Mouse (Mus musculus) liver, embryonic 14.5 days (tissue): ENCODE data around the gene Gng7. TPM values are rescaled to one million over a fixed set of nuclear protein-coding genes. Genes with fewer than 3 reads are reported as not detected.
"Not testable (repeated sequence)": the region's sequence is repeated elsewhere in the genome, so short reads cannot be mapped to it uniquely, and the experiment has no call there.

Experiments
- ATAC-seq: fragments of 200-750 bp; cut with Nextera tagmentation; 2 replicates; pipeline ENCODE4 v1.8.0; 2017; ENCODE audit warnings: moderate number of reproducible peaks, mild to moderate bottlenecking, moderate library complexity; ENCODE audit not compliant: insufficient read depth
- DNase-seq, 3 experiments: peaks; one replicate each; pipeline ENCODE4 v3.0.0-alpha.2; 2012 to 2013; ENCODE audit warnings: low read depth in 3 of 3, low spot score in 3 of 3
- H3K27ac ChIP-seq: fragments of 300-500 bp; sonication (generic); 2 replicates; pipeline ENCODE4 v1.5.1; 2014; ENCODE audit warnings: moderate library complexity, mild to moderate bottlenecking, control low read depth, inconsistent platforms
- H3K27me3 ChIP-seq: fragments of 300-500 bp; sonication (generic); 2 replicates; pipeline ENCODE4 v1.6.1; 2014; ENCODE audit warnings: mild to moderate bottlenecking, low read length, moderate library complexity; ENCODE audit not compliant: control insufficient read depth, insufficient read depth
- H3K36me3 ChIP-seq: fragments of 300-500 bp; sonication (generic); replicated peaks from 2 replicates; pipeline ENCODE4 v1.6.1; 2014; ENCODE audit warnings: low read depth; ENCODE audit not compliant: control insufficient read depth, insufficient read depth
- H3K4me1 ChIP-seq, 2 experiments: fragments of 200-500 bp in 1 of 2; fragments of 300-500 bp in 1 of 2; sonication (generic) in 1 of 2; replicated peaks; 2 replicates each; pipeline ENCODE4 v1.6.1; 2012 to 2014; ENCODE audit warnings: antibody characterized with exemption in 1 of 2, inconsistent platforms in 1 of 2, low read length in 1 of 2; ENCODE audit not compliant: control insufficient read depth in 2 of 2, insufficient read depth in 2 of 2
- H3K4me2 ChIP-seq: fragments of 300-500 bp; sonication (generic); 2 replicates; pipeline ENCODE4 v1.6.1; 2014; ENCODE audit warnings: low read depth, mild to moderate bottlenecking, control low read depth, moderate library complexity
- H3K4me3 ChIP-seq, 2 experiments: fragments of 200-500 bp in 1 of 2; fragments of 300-500 bp in 1 of 2; sonication (generic) in 1 of 2; 2 replicates each; pipeline ENCODE4 v1.5.1; 2012 to 2014; ENCODE audit warnings: low read depth in 2 of 2, low read length in 2 of 2, mild to moderate bottlenecking in 2 of 2, control low read depth in 1 of 2, inconsistent platforms in 1 of 2, moderate library complexity in 1 of 2; ENCODE audit not compliant: insufficient read depth in 1 of 2
- H3K9ac ChIP-seq: fragments of 300-500 bp; sonication (generic); replicated peaks from 2 replicates; pipeline ENCODE4 v1.6.1; 2014; ENCODE audit warnings: mild to moderate bottlenecking, control low read depth, moderate library complexity
- H3K9me3 ChIP-seq: fragments of 300-500 bp; sonication (generic); 2 replicates; pipeline ENCODE4 v1.6.1; 2016; ENCODE audit warnings: low read length, mixed read lengths; ENCODE audit not compliant: control insufficient read depth
- CTCF ChIP-seq: IDR thresholded peaks from 2 replicates; pipeline ENCODE4 v1.5.1; 2016; ENCODE audit warnings: antibody characterized with exemption, low read depth, control low read depth
- EP300 ChIP-seq: IDR thresholded peaks from 2 replicates; pipeline ENCODE4 v1.6.1; 2016; ENCODE audit warnings: antibody characterized with exemption, low read depth
- WGBS: fragments of 180-500 bp; shearing (Covaris S2); extraction: QIAGEN DNeasy Blood & Tissue Kit; methylation state at CpG from one replicate; pipeline ENCODE4 v1.1.7; 2014; ENCODE audit not compliant: insufficient replicate concordance; 5-methylcytosine and 5-hydroxymethylcytosine counted together
- polyA plus RNA-seq, 2 experiments: library from polyadenylated mRNA; depleted of rRNA in 1 of 2; stranded (reverse) in 1 of 2; unstranded in 1 of 2; fragments of >200 nt; fragmentation: Nextera tagmentation in 1 of 2; extraction: Ambion mirVana in 1 of 2; gene quantifications; 2 replicates each; pipeline versions ENCODE4 v1.2.1 to v1.2.3; 2012 to 2014

The Gng7 gene
- polyA plus RNA-seq (2012; rRNA removed) (0.19 and 0.25 TPM in 2 replicates), polyA plus RNA-seq (2014; fragmentation: Nextera tagmentation; extraction: Ambion mirVana) (0.23 and 0.33 TPM in 2 replicates)

DNA sequence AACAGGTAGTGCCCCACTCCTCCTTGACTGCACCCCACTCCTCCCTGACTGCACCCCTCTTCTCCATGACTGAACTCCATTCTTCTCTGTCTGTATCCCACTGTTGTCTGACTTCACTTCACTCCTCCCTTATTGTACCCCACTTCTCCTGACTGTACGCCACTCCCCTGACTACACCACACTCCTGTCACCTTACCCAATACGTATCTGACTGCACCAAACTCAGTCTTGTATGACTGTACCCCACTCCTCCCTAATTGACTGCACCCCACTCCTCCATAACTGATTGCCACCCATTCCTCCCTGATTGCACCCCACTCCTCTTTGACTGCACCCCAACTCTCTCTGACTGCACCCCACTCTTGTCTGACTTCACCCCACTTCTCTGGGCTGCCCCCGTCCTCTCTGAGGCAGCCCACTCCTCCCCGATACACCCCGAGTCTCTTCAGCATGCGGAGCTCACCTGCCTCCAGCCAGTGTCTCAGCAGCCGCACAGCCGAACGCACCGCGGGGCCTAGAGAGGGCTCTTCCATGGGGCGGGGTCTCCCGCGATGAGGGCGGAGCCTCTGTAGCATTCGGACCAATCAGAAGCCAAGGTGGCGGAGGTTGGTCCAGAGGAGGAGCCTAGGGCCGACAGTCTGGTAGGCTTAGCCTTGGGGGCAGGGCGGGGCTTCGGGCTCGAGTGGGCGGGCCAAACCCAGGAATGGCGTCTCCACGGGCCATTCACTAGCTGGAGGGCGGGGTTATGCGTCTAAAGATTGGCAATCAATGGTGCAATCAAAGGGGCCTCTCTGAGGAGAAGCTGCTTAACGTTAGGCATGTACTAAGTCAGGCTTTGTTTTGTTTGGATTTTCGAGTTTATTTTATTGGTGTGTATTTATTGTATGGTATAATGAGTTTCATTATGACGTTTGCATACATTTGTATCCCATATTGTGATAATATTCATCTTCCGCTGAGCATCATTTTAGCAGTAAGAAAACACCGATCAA, at the start of gene Gng7:
TSS of gene Gng7 (minus strand) at position 553 of the 992 bp plus-strand sequence.
- Histone ChIP-seq H3K4me3 (peak within 1 kb of the TSS in 1 of 2 experiments; percentile 15; a peak in 2 of 4 replicates), H3K9ac (no peak within 1 kb of the TSS), H3K4me2 (peak within 1 kb of the TSS; percentile 56), H3K27me3 (no peaks in the 10 kb centered on the region), H3K27ac (no peak within 1 kb of the TSS), H3K36me3 (no peaks in the 10 kb centered on the region), H3K9me3 (no peaks in the 10 kb centered on the region), H3K4me1 (peaks cover 5 to 7% of the 10 kb centered on the region in 2 experiments; a peak in 3 of 4 replicates)
- peak; percentile 96 for ATAC-seq
- TF ChIP-seq CTCF: no peak
- TF ChIP-seq EP300: no peak
- WGBS: 8% methylated on average over 31 of the region's 31 CpGs
- peak; percentile 81 to 84 (median 82) for DNase-seq

GRCm38 (mm10) chr10:81064519-81064918, 49.8 kb upstream of the Gng7 start:
- not testable (repeated sequence) for ATAC-seq, H3K9ac ChIP-seq, H3K27me3 ChIP-seq, H3K36me3 ChIP-seq, DNase-seq, H3K4me1 ChIP-seq, H3K9me3 ChIP-seq, H3K4me2 ChIP-seq, H3K27ac ChIP-seq, H3K4me3 ChIP-seq
- WGBS: 73% methylated on average over 8 of the region's 8 CpGs

GRCm38 (mm10) chr10:81062710-81063109, 48.0 kb upstream of the Gng7 start:
- WGBS: 48% methylated on average over 4 of the region's 4 CpGs
- no peak overlapping the region for H3K4me3 ChIP-seq
- TF ChIP-seq EP300 (no peak), CTCF (no peak)

GRCm38 (mm10) chr10:81059603-81060543, 45.1 kb upstream of the Gng7 start, which contains the start of gene Sgta:
Gene Sgta, minus strand, starts transcription at chr10:81060181.
- Histone ChIP-seq H3K27ac (no peak within 1 kb of the TSS), H3K36me3 (no peaks in the 10 kb centered on the region), H3K4me1 (peaks cover 0 to 8% of the 10 kb centered on the region in 2 experiments; a peak in 2 of 4 replicates), H3K9me3 (no peaks in the 10 kb centered on the region), H3K4me3 (peak within 1 kb of the TSS; percentile 86 to 95), H3K27me3 (no peaks in the 10 kb centered on the region), H3K9ac (peak within 1 kb of the TSS; percentile 65), H3K4me2 (peak within 1 kb of the TSS; percentile 82)
- DNase-seq (peak; percentile 96 to 98 (median 97)), ATAC-seq (peak; percentile 84)
- WGBS: under 1% methylated on average over 48 of the region's 48 CpGs
- TF ChIP-seq CTCF: 0 out of 2 replicates have a peak, but pooled peaks have one; percentile 14
- no peak for TF ChIP-seq EP300

More at GRCm38 (mm10) chr10:81062710-81063109, 48.0 kb upstream of the Gng7 start:
- Histone ChIP-seq H3K9ac (no peak overlapping the region), H3K9me3 (no peaks in the 10 kb centered on the region), H3K4me2 (no peak overlapping the region), H3K27me3 (no peaks in the 10 kb centered on the region), H3K27ac (no peak overlapping the region), H3K36me3 (no peaks in the 10 kb centered on the region), H3K4me1 (peaks cover 0 to 8% of the 10 kb centered on the region in 2 experiments; a peak in 2 of 4 replicates)
- ATAC-seq (no peak), DNase-seq (no peak)
